Mouse (Mus musculus): ENCODE results near the gene Wfdc15a. TPM values are rescaled to one million over a fixed set of nuclear protein-coding genes. Genes with fewer than 3 reads are reported as not detected.

The Wfdc15a gene
- not detected for polyA plus RNA-seq (2014; fragmentation: Illumina TruSeq; extraction: RNeasy Lipid Tissue Mini Kit (QIAGEN cat#74804); ENCODE audit: low read depth, low replicate concordance)

DNA sequence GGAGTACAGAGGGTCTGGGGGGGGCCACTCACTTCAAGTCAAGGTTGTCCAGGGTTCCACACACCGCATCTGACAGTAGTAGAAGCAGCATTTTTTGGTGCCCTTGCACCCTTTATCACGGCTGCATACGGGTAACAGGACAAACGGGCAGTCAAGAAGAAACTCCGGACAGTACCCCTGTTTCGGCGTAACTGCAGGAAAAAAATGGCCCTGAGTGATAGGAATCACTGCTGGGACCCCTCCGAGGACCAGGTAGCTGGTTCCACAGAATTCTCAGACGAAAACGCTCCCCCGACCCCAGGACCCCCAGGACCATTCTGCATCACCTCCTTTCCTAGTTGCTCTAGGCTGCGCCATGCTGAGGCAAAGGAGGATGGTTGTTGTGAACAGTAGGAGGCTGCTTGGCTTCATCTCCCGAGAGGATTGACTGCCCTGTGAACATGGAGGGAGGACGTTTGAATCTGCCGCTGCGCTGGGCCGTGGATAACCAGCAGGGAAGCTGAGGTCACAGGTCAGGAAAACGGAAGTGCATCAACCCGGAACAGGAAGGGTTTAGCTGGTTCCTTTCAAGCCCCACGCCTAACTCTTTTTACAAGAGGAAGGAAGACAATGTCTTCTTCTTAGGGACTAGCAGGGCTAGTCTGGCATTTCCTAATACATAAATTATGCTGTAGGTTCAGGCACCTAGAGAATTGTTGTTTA is at the start of gene Wfdc15a:
Gene Wfdc15a (minus strand): TSS at position 505 of the 702 bp plus-strand sequence.

DNA sequence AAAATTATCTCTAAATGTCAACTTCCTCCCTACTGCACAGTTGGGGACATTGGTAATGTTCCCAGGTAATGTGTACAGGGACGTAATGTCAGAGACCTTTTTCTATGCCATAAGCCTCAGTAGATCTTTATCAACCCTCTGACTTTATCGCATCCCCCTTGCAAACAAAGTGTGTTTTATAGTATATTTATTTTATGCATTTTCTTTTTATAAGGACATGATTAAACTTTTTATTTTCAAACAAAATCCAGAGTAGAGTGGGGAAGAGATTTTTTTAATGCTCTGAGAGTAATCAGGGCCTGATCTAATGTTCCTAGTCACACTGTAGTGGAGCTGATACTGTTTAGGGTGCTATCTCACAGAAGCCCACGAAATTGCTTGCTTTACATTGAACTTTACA is 38.4 kb upstream of the Wfdc15a start, which contains the start of gene Svs2:
Gene Svs2 (minus strand): TSS at position 101 of the 400 bp plus-strand sequence.

DNA sequence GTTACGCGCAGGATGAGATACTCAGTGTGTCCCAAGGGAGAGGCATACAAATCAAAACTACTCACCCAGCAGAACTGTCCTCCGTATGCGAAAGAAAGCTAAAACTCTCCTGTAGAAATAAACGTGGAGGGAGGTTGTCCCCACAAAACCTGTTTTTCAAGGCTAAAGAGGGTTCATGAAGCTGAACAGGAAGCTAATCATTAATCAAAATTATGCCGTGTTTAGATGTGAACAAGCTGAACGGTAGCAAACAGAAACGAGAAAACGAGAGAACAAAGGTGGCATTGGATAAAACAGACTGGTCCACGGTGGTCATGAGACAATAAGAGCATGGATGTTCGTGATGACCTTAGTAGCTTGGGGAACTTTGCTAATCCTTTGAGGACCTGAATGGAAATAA is 21.6 kb upstream of the Wfdc15a start, which contains the start of gene Wfdc15b:
Gene Wfdc15b (minus strand): TSS at position 139 of the 400 bp plus-strand sequence.

DNA sequence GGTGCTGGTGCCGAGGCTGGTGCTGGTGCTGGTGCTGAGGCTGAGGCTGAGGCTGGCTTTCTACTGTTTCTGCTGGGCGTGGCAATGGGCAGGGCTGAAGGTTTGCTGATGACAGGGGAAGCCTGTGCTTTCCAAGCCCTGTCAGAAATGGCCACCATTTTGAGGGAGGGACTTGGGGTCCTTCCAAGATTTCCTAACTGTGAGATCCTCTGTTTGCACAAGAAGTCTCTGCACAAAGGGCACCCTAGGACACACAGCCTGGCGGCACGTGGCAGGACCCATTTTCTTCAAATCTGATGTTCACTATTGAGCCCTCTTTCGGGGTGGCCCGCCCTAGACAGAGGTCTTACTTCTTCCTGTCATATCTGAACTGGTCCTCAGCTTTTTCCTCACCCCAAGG is 9.4 kb downstream of the Wfdc15a start, which contains the start of gene Wfdc12:
Gene Wfdc12 (minus strand): TSS at position 33 of the 400 bp plus-strand sequence.

DNA sequence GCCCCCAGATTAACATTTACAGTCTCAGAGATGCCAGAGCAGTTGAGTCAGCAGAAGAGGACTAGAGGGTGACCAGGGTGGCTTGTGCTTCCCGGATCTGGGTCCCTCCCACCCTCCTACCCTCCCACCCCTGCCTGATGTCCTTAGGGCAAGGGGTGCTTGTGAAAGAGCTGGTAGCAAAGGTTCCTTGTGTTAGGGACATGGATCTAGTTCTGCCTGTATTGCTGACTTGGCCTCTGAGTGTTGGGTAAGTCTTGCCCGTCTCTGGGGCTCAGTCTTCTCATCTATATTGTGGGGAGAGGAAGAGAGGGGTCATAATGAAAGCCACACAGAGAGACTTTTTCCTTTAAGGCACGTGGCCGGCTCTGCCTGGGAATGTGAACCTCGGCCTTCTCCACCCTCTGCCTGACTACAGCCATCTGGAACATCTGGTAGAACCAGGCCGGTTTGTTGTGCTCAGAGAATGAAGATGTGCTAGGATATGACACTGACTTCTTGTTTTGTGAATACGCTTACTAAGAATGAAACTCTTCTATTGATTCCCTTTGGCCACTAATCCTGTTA is 17.2 kb downstream of the Wfdc15a start, which contains the start of gene Wfdc5:
Gene Wfdc5 (minus strand): TSS at position 51 of the 564 bp plus-strand sequence.

DNA sequence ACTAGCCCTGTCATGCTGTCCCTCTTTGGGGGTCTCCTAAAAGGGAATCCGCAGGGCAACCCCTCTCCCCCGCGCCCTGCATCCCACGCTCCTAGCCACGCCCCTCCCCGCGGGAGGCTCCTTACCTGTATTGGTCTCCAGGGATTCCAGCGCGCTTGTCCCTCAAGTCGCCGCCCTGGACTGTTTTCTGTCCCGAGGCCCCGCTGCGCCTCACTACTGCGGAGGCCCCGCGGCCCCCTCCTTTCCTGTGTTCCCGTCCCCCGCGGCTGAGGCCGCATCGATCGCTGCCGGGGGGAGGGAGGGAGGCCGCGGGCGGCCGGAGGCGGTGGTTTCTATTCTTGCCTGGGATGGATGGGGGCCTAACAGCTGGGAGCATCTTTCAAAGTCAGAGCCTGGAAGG is 29.0 kb downstream of the Wfdc15a start, which contains the start of gene Kcns1:
Gene Kcns1 (minus strand): TSS at position 212 of the 400 bp plus-strand sequence.

Other genes starting within 250 kb of the Wfdc15a start
- 68.5 TPM for gene Ywhab, start 205.2 kb downstream of the Wfdc15a start, polyA plus RNA-seq (2014; fragmentation: Illumina TruSeq; extraction: RNeasy Lipid Tissue Mini Kit (QIAGEN cat#74804); ENCODE audit: low read depth, low replicate concordance)
- 0.89 TPM for gene Pabpc1l, start 174.7 kb downstream of the Wfdc15a start, polyA plus RNA-seq (2014; fragmentation: Illumina TruSeq; extraction: RNeasy Lipid Tissue Mini Kit (QIAGEN cat#74804); ENCODE audit: low read depth, low replicate concordance)
- 10.6 TPM for gene Stk4, start 129.8 kb downstream of the Wfdc15a start, polyA plus RNA-seq (2014; fragmentation: Illumina TruSeq; extraction: RNeasy Lipid Tissue Mini Kit (QIAGEN cat#74804); ENCODE audit: low read depth, low replicate concordance)
- 25.8 TPM for gene Tomm34, start 129.0 kb downstream of the Wfdc15a start, polyA plus RNA-seq (2014; fragmentation: Illumina TruSeq; extraction: RNeasy Lipid Tissue Mini Kit (QIAGEN cat#74804); ENCODE audit: low read depth, low replicate concordance)
- not detected for gene Kcns1, start 29.0 kb downstream of the Wfdc15a start, polyA plus RNA-seq (2014; fragmentation: Illumina TruSeq; extraction: RNeasy Lipid Tissue Mini Kit (QIAGEN cat#74804); ENCODE audit: low read depth, low replicate concordance)
- not detected for gene Wfdc5, start 17.4 kb downstream of the Wfdc15a start, polyA plus RNA-seq (2014; fragmentation: Illumina TruSeq; extraction: RNeasy Lipid Tissue Mini Kit (QIAGEN cat#74804); ENCODE audit: low read depth, low replicate concordance)
- not detected for gene Wfdc12, start 9.5 kb downstream of the Wfdc15a start, polyA plus RNA-seq (2014; fragmentation: Illumina TruSeq; extraction: RNeasy Lipid Tissue Mini Kit (QIAGEN cat#74804); ENCODE audit: low read depth, low replicate concordance)
- gene Wfdc15b, start 21.5 kb upstream of the Wfdc15a start, polyA plus RNA-seq (2014; fragmentation: Illumina TruSeq; extraction: RNeasy Lipid Tissue Mini Kit (QIAGEN cat#74804); ENCODE audit: low read depth, low replicate concordance) = not detected
- gene Svs2, start 38.3 kb upstream of the Wfdc15a start, polyA plus RNA-seq (2014; fragmentation: Illumina TruSeq; extraction: RNeasy Lipid Tissue Mini Kit (QIAGEN cat#74804); ENCODE audit: low read depth, low replicate concordance) = not detected
- gene Svs3b, start 56.5 kb upstream of the Wfdc15a start, polyA plus RNA-seq (2014; fragmentation: Illumina TruSeq; extraction: RNeasy Lipid Tissue Mini Kit (QIAGEN cat#74804); ENCODE audit: low read depth, low replicate concordance) = not detected
- not detected for gene Svs4, start 78.3 kb upstream of the Wfdc15a start, polyA plus RNA-seq (2014; fragmentation: Illumina TruSeq; extraction: RNeasy Lipid Tissue Mini Kit (QIAGEN cat#74804); ENCODE audit: low read depth, low replicate concordance)
- gene Svs3a, start 89.1 kb upstream of the Wfdc15a start, polyA plus RNA-seq (2014; fragmentation: Illumina TruSeq; extraction: RNeasy Lipid Tissue Mini Kit (QIAGEN cat#74804); ENCODE audit: low read depth, low replicate concordance) = not detected
- gene Svs6, start 116.6 kb upstream of the Wfdc15a start, polyA plus RNA-seq (2014; fragmentation: Illumina TruSeq; extraction: RNeasy Lipid Tissue Mini Kit (QIAGEN cat#74804); ENCODE audit: low read depth, low replicate concordance) = not detected
- not detected for gene Svs5, start 132.6 kb upstream of the Wfdc15a start, polyA plus RNA-seq (2014; fragmentation: Illumina TruSeq; extraction: RNeasy Lipid Tissue Mini Kit (QIAGEN cat#74804); ENCODE audit: low read depth, low replicate concordance)
- gene Slpi, start 189.0 kb upstream of the Wfdc15a start, polyA plus RNA-seq (2014; fragmentation: Illumina TruSeq; extraction: RNeasy Lipid Tissue Mini Kit (QIAGEN cat#74804); ENCODE audit: low read depth, low replicate concordance) = 0.79 TPM
- gene Rbpjl, start 203.0 kb upstream of the Wfdc15a start, polyA plus RNA-seq (2014; fragmentation: Illumina TruSeq; extraction: RNeasy Lipid Tissue Mini Kit (QIAGEN cat#74804); ENCODE audit: low read depth, low replicate concordance) = not detected
- 0.47 TPM for gene Matn4, start 205.0 kb upstream of the Wfdc15a start, polyA plus RNA-seq (2014; fragmentation: Illumina TruSeq; extraction: RNeasy Lipid Tissue Mini Kit (QIAGEN cat#74804); ENCODE audit: low read depth, low replicate concordance)
- 17.0 TPM for gene Sdc4, start 243.8 kb upstream of the Wfdc15a start, polyA plus RNA-seq (2014; fragmentation: Illumina TruSeq; extraction: RNeasy Lipid Tissue Mini Kit (QIAGEN cat#74804); ENCODE audit: low read depth, low replicate concordance)